Mouse (Mus musculus) midbrain, postnatal 0 days (tissue): ENCODE measurements around the gene Kcnj13. TPM values are rescaled to one million over a fixed set of nuclear protein-coding genes. Genes with fewer than 3 reads are reported as not detected.
A peak's percentile ranks its signal among the peaks of the same experiment; 100 is the strongest.

Source experiments
- ATAC-seq: fragments of 200-750 bp; cut with Nextera tagmentation; 2 replicates; pipeline ENCODE4 v1.8.0; 2017; ENCODE audit warnings: moderate number of reproducible peaks, mild to moderate bottlenecking, moderate TSS enrichment, moderate library complexity; ENCODE audit not compliant: low FRiP score
- DNase-seq: peaks from one replicate; pipeline ENCODE4 v3.0.0-alpha.2; 2015; ENCODE audit warnings: low spot score
- H3K27ac ChIP-seq: fragments of 300-500 bp; sonication (generic); 2 replicates; pipeline ENCODE4 v1.5.1; 2014; ENCODE audit warnings: low read depth, mild to moderate bottlenecking, low read length, mixed read lengths
- H3K27me3 ChIP-seq: fragments of 300-500 bp; sonication (generic); 2 replicates; pipeline ENCODE4 v1.6.1; 2014; ENCODE audit warnings: low read length, control low read depth, mixed read lengths; ENCODE audit not compliant: insufficient read depth
- H3K36me3 ChIP-seq: fragments of 300-500 bp; sonication (generic); 2 replicates; pipeline ENCODE4 v1.6.1; 2014; ENCODE audit warnings: low read length, control low read depth, mixed read lengths; ENCODE audit not compliant: insufficient read depth
- H3K4me1 ChIP-seq: fragments of 300-500 bp; sonication (generic); 2 replicates; pipeline ENCODE4 v1.6.1; 2014; ENCODE audit warnings: mild to moderate bottlenecking, control low read depth, antibody characterized with exemption, low read length, mixed read lengths; ENCODE audit not compliant: insufficient read depth
- H3K4me2 ChIP-seq: fragments of 300-500 bp; sonication (generic); 2 replicates; pipeline ENCODE4 v1.6.1; 2014; ENCODE audit warnings: low read depth, mild to moderate bottlenecking, low read length, mixed read lengths; ENCODE audit not compliant: poor library complexity, severe bottlenecking
- H3K4me3 ChIP-seq: fragments of 300-500 bp; sonication (generic); 2 replicates; pipeline ENCODE4 v1.5.1; 2014; ENCODE audit warnings: low read depth, mild to moderate bottlenecking, low read length, moderate library complexity
- H3K9ac ChIP-seq: fragments of 300-500 bp; sonication (generic); replicated peaks from 2 replicates; pipeline ENCODE4 v1.6.1; 2014; ENCODE audit warnings: mild to moderate bottlenecking, low read length, moderate library complexity, mixed read lengths; ENCODE audit not compliant: poor library complexity, severe bottlenecking
- H3K9me3 ChIP-seq: fragments of 300-500 bp; sonication (generic); 2 replicates; pipeline ENCODE4 v1.6.1; 2016; ENCODE audit warnings: low read length, control low read depth
- CTCF ChIP-seq: IDR thresholded peaks from 2 replicates; pipeline ENCODE4 v1.5.1; 2016; ENCODE audit warnings: antibody characterized with exemption, mild to moderate bottlenecking
- WGBS: fragments of 180-500 bp; shearing (Covaris S2); extraction: QIAGEN DNeasy Blood & Tissue Kit; methylation state at CpG from one replicate; pipeline ENCODE4 v1.1.7; 2014; 5-methylcytosine and 5-hydroxymethylcytosine counted together
- polyA plus RNA-seq: library from polyadenylated mRNA; unstranded; fragments of >200 nt; fragmentation: Nextera tagmentation; extraction: Ambion mirVana; gene quantifications from 2 replicates; pipeline ENCODE4 v1.2.1, GENCODE M21; 2015
- total RNA-seq: library from RNA; depleted of rRNA; stranded (reverse); fragments of >200 nt; gene quantifications from 2 replicates; pipeline ENCODE4 v1.2.3, GENCODE M21; 2014

The Kcnj13 gene
- total and polyA plus RNA-seq, 2 experiments from 2014 or later, result 4.5 to 10.8 TPM

GRCm38 (mm10) chr1:87404710-87405109 lies 10.2 kb upstream of the Kcnj13 start:
- Histone ChIP-seq H3K4me2 (no peak overlapping the region), H3K36me3 (peaks cover 43% of the 10 kb centered on the region), H3K9me3 (no peaks in the 10 kb centered on the region), H3K4me3 (no peak overlapping the region), H3K9ac (no peak overlapping the region), H3K27ac (no peak overlapping the region), H3K27me3 (no peaks in the 10 kb centered on the region), H3K4me1 (no peaks in the 10 kb centered on the region)
- 93% methylated on average over 1 of the region's 1 CpGs for WGBS
- DNase-seq, result no peak
- no peak for TF ChIP-seq CTCF
- ATAC-seq, result no peak

GRCm38 (mm10) chr1:87396923-87397586 lies 2.5 kb upstream of the Kcnj13 start:
- Histone ChIP-seq H3K4me2 (no peak overlapping the region), H3K36me3 (no peaks in the 10 kb centered on the region; the same call in 1 of the 2 replicates), H3K4me1 (no peaks in the 10 kb centered on the region), H3K9ac (no peak overlapping the region), H3K4me3 (no peak overlapping the region), H3K27me3 (no peaks in the 10 kb centered on the region), H3K27ac (no peak overlapping the region), H3K9me3 (no peaks in the 10 kb centered on the region)
- ATAC-seq, result no peak
- peak; percentile 15 for DNase-seq
- WGBS, result 83% methylated on average over 7 of the region's 7 CpGs
- no peak for TF ChIP-seq CTCF

- no peaks in the 10 kb centered on the region for H3K27me3 ChIP-seq
- no peak overlapping the region for H3K27ac ChIP-seq
- no peak overlapping the region for H3K4me2 ChIP-seq
- H3K36me3 ChIP-seq, result peaks cover 5% of the 10 kb centered on the region; the same call in 1 of the 2 replicates
- no peak overlapping the region for H3K4me3 ChIP-seq
- no peak for TF ChIP-seq CTCF
- no peak for DNase-seq
- no peak for ATAC-seq
- H3K4me1 ChIP-seq, result no peaks in the 10 kb centered on the region
- 90% methylated on average over 3 of the region's 3 CpGs for WGBS
- H3K9me3 ChIP-seq, result no peaks in the 10 kb centered on the region
- no peak overlapping the region for H3K9ac ChIP-seq
These were observed 909 bp downstream of the Kcnj13 start for GRCm38 (mm10) chr1:87393444-87394195.

GRCm38 (mm10) chr1:87386436-87387092 lies 8.0 kb downstream of the Kcnj13 start:
- no peak for DNase-seq
- Histone ChIP-seq H3K27me3 (no peaks in the 10 kb centered on the region), H3K9ac (no peak overlapping the region), H3K36me3 (0 out of 2 replicates have a peak, but pooled peaks cover 5% of the 10 kb centered on the region), H3K4me1 (no peaks in the 10 kb centered on the region), H3K27ac (no peak overlapping the region), H3K4me2 (no peak overlapping the region), H3K9me3 (no peaks in the 10 kb centered on the region), H3K4me3 (no peak overlapping the region)
- 95% methylated on average over 9 of the region's 9 CpGs for WGBS
- ATAC-seq, result no peak
- TF ChIP-seq CTCF, result no peak

- H3K9ac ChIP-seq, result no peak overlapping the region
- no peaks in the 10 kb centered on the region for H3K4me1 ChIP-seq
- H3K27ac ChIP-seq, result no peak overlapping the region
- DNase-seq, result no peak
- H3K36me3 ChIP-seq, result peaks cover 7% of the 10 kb centered on the region; the same call in 1 of the 2 replicates
- ATAC-seq, result no peak
- no peak overlapping the region for H3K4me2 ChIP-seq
- no peak for TF ChIP-seq CTCF
- H3K27me3 ChIP-seq, result no peaks in the 10 kb centered on the region
- H3K9me3 ChIP-seq, result no peaks in the 10 kb centered on the region
- WGBS, result 97% methylated on average over 3 of the region's 3 CpGs
- H3K4me3 ChIP-seq, result no peak overlapping the region
These were observed 13.4 kb downstream of the Kcnj13 start for GRCm38 (mm10) chr1:87381152-87381551.
